Mouse (Mus musculus) cerebellum, adult 9-10 months (tissue): ENCODE measurements around the gene Csf2rb2.
A peak's percentile ranks its signal among the peaks of the same experiment; 100 is the strongest.
"Not testable (repeated sequence)": the region's sequence is repeated elsewhere in the genome, so short reads cannot be mapped to it uniquely, and the experiment has no call there.

Experiments
- DNase-seq: peaks from one replicate; pipeline ENCODE4 v3.0.0; 2022

The Csf2rb2 gene

GRCm38 (mm10) chr15:78305341-78305933, at the start of gene Csf2rb2:
Csf2rb2 (minus strand) TSS chr15:78305721.
- DNase-seq: no peak

GRCm38 (mm10) chr15:78354958-78355357, 49.4 kb upstream of the Csf2rb2 start:
- peak; percentile 33 for DNase-seq

DNA sequence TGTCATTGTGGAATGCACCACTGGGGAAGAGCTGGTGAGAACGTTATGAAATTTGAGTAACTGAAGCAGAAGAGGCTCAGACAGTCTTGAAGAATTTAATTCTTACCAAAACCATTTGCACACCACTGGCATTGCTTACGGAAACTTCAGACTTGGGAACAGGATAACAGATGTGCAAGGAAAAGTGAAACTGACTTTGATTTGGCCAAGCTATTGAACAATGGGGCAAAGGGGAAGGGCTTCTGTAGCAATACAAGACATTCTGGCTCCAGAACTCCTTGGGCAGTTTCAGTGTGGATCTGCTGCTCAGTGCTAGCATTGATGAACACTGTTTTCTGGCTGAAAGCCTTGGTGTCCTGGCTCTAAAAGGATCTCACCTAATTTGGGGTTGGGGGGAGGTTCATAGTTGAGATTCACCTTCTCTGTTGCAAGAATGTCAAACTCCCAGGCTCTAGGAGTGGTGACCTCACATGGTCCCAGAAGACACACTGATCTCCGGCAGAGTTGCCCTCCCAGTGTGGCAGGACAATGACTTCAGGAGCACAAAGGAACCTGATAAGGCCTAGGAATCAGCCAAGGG, 46.2 kb upstream of the Csf2rb2 start:
- no peak for DNase-seq

DNA sequence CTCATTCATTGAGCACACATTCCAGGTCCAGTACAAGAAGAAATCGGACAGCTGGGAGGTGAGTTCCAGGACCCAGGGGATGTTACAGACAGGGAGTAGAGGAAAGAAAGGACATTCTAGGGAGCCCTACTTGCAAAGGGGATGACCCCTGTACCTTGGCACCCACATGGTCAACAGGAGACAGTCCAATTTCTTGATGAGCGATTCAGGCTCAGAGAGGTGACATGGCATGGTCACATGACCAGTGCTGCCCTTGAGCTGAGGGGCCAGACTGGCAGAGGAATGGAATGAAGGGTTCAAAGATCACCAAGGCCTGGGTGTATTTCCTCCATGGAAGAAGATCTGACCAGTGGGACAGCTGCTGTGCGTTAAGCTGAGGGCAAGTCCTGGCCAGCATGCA, 39.0 kb upstream of the Csf2rb2 start:
- DNase-seq: no peak

DNA sequence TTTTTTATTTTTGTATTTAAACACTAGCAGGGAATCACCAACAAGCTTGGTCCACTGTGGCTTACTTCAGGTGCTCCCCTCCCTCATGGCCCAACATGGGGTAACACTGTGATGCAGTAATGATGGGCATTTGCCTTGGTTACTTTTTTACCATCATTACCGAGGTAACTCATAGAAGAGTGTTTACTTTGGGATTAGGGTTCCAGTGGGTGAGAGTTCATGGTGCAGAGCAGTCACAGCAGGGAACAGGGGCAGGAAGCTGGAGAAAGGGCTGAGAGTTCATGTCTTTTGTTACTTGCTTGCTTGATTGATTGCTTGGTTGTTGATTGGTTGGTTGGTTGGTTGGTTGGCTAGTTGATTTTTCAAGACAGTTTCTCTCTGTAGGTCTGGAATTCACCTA, 38.2 kb upstream of the Csf2rb2 start:
- no peak for DNase-seq

DNA sequence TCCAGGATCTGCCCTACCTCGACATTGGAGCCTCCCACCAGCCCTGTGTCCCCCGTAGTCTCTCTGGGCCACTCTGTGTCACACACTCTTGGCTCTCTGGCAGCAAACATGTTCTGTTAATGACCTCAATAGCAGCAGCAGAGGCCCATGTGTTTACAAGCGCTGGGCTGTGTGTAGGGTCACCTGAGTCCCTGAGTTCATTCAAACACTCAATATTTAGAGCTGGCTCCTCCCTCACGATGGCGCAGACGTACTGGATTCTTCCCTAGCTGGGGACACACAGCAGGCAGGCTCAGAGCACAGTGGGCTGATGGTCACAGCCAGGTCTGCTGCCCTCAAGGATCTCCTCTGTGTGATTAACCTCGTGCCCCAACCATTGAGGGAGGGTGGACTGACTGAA, 35.4 kb upstream of the Csf2rb2 start:
- DNase-seq: not testable (repeated sequence)

DNA sequence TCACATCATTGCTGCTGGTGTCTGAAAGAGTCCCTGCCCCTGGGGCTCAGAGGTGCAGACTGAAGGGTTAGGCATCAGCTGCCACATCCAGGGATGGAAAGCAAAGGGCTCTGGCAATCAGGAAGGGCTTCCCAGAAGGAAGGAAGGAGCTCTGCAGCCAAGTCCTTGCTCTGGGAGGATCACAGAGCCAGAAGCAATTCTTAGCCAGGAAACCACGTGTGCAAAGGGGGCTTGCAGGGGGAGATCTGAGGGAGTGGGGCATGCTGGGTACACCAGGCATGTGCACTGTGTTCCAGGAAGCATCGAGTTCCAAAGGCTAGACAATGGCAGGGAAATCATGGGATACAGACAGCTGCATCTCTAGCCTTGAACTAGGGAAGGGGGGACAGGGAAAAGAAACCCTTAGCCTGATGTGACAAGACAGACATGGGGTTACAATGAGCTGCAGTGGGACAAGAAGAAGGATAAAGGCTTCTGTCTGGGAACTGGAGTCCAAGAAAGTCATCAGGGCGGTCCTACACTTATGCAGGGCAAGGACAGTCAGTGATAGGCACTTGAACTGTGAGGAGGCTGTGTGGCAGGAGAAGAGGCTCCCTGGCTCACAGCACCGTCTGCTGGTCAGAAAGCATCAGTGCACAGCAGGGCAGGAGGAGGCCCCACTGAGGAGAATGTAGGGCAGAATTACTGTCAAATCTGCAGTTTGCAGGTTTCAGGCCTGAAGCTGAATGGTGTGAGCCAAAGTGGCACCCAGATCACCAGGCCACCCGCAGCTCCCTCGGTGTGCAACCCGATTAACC, 34.3 kb upstream of the Csf2rb2 start:
- peak; percentile 34 for DNase-seq

GRCm38 (mm10) chr15:78334380-78334779, 28.9 kb upstream of the Csf2rb2 start:
- no peak for DNase-seq

GRCm38 (mm10) chr15:78332981-78333380, 27.5 kb upstream of the Csf2rb2 start:
- no peak for DNase-seq

DNA sequence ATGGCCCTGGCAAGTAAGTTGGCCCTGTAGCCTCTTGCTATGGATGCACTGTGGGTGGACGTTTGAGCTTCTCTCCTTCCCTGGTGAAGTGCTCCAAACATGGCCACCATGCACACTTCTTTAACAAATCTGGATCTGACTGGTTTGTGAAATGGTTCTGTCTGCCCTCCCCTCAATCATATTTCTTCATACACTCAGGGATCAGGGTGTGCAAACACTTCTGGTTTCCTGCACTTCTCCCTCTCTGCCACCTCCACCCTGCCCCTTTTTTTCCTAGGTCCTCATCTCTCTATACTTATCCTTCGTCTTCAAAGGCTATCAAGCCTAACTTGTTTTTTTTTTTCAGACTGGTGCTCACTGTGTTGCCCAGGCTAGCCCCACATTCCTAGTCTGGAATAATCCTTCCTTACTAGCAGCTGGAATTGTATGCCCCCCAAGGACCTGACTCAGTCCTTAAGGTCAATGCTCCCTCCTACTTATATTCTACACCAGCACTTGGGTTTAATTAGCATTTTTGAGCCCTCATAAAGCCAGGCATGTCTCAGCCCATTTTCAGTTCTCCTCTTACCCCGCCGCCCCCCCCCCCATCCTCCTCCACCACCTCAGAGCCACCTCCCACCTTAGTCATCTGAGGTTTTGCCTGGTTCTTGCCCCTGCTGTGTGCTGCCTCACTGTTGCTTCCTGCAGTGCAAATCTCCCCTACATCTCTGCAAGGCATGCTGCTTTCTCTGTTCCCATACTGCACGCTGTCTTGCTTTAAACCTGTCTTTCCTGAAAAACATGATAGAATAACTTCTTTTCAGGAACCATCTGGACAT, 26.2 kb upstream of the Csf2rb2 start:
- DNase-seq: no peak

DNA sequence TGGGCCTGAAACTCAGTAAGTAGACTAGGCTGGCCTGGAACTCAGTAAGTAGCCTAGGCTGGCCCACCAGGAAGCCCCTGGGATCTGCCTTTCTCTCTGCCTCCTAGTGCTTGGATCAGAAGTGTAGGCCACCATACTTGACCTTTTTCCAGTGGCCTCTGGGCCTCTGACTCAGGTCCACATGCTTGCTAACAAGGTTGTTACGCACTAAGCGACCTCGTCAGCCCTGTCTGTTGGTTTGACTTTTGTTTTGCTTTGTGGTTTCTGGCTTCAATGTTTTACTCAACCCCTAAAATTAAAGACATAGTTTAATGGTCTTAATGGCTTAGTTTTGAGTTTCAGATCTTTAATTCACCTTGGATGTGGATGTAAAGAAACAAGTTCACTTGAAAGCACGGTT, 25.2 kb upstream of the Csf2rb2 start:
- DNase-seq: no peak

GRCm38 (mm10) chr15:78329972-78330371, 24.5 kb upstream of the Csf2rb2 start:
- not testable (repeated sequence) for DNase-seq

DNA sequence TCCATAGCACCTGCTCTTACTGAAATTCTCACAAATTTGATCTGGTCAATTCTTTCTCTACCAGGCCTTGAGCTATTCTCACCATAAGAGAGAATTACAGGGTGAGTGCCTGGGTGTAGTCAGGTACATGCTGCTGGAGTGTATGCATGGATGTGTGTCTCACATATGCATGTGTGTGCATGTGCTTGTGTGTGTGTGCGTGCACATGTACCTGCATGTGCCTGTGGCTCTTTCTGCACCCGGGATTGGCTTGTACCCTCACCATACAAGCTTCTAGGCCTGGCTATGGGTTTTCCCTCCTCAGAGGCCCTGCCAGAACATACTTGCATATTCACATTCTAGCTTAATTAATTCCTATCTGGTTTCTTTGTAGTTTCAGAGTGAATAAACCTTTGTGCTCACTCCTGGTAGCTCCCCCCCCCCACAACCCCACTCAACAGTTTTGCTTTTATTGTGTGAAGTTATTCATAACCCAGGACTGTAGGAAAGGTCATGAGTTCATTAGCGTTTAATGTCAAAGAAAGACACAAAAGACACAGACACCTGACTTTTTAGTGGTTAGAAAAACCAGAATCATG, 23.1 kb upstream of the Csf2rb2 start:
- no peak for DNase-seq

DNA sequence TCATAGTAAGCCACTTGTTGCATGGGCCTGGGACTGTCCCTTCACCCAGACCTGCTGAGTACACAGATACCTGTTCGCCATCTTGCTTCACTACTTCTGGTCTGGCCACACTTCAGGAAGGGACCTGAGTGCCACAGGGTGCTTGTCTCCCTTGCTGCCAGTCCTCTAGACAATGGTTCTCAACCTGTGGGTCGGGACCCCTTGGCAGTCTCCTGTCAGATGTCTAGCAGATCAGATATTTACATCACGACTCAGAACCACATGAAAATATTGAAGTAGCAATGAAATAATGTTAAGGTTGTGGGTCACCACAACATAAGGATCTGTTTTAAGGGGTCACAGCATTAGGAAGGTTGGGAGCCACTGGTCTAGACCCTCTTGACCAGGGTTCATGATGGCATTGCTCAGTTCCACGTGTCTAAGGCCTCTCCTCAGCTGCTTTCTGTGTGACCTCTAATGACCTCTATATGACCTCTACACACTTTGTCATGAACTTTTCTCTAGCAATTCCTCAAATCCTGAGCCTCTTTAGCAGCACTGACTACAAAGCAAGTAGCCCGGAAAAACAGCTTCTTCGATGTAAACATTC, 22.3 kb upstream of the Csf2rb2 start:
- DNase-seq: not testable (repeated sequence)

- no peak for DNase-seq
These were observed 21.2 kb upstream of the Csf2rb2 start for GRCm38 (mm10) chr15:78326747-78327146.

DNA sequence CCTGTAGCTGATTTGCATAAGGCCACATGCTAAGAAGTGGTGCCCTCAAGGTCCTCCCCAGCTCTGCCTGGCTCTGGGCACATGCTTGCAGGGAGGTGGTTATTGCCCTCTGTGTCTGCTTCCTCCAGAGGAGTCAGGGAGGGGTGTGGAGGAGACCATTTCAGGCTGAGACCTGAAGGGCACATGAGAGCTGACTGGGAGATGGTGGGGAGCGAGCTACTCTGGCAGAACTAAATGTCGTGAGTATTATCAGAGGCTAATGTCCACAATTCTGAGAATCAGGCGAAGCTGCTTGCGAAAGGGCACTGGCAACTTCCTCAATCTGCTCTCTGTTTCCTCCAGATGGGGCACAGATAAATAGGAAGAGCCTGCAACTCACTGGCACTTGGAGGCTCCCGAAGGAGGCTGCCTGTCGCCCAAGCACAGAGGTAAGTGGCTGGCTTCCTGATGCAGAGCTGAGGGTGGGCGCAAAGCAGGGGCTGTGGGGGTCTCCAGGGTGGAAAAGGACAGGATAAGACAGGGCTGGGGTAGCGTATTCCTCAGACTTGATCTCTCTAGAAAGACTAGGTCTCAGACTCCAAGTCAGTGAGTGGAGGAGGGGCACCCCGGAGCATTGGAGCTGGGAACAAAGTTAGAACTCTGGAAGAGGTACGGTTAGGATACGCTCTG, 20.3 kb upstream of the Csf2rb2 start, which contains the start of gene Csf2rb:
Csf2rb (plus strand) TSS at position 82 of the 669 bp plus-strand sequence.
- no peak for DNase-seq

- no peak for DNase-seq
These were observed 18.8 kb upstream of the Csf2rb2 start for GRCm38 (mm10) chr15:78324294-78324693.

DNA sequence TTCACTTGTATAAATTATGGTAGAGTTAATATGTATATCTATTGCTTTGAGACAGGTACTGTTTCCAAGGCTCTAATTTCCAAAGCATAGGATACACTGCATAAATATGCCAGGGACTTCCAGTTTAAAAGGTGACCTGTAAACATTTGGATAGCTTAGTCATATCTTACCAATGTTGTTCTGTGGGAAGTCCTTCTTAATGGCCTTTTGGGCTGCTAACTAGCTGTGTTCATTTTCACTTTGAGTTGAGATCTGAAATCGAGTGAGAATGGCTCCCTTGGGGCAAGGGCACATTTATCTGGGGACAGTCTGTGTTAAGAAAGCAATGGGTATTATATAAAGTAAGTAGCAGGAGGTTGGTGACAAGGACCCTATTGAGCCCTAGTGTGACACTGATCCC, 17.8 kb upstream of the Csf2rb2 start:
- no peak for DNase-seq

- DNase-seq: peak; percentile 23
These were observed 15.4 kb upstream of the Csf2rb2 start for GRCm38 (mm10) chr15:78320825-78321496.

DNA sequence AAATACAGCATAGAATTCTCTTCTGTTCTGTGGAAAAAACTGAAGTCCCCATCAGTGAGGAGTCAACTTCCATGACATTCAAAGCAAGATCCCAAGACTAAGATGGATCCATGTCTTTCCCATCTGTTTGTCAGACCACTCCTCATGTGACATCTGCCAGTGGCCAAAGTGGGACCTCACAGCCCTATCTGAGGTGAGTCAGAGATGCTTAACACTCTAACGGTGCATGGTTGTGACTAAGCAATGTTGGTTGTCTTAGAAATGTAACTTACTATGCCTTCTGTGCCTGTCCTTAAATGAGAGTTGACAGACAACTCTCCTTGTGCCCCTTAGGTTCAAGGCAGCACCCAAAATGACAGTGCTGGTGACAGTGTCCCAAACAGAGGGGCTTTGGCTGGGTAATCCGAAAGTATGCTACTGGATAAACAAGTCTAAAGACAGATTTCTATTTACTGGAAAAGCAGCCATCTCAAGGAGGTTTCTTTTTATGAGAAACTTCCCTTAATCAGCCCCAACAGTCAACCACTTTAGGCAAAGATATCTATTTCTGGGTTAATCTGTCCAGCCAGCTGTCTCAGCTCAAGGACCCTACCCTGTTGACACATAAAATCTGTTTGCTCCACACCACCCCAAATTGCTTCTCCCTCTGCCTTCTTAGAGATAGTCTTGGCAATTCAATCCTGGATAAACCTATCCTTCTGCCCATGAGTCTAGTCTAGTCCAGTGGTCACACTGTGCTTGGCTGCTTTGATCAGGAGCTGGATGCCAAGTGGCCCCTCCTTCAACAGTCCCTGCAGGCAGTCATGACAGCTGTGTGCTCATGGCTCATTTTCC, 13.0 kb upstream of the Csf2rb2 start:
- DNase-seq: not testable (repeated sequence)
